ENCODE assay signal across 8 mouse cellular contexts in genomic region chr11:95833631-95834142, GRCm38 (mm10). TPM values are rescaled to one million over a fixed set of nuclear protein-coding genes. Genes with fewer than 3 reads are reported as not detected.
A peak's percentile ranks its signal among the peaks of the same experiment; 100 is the strongest.
DNase-seq lines count a peak whose midpoint lies in the region; ATAC-seq and TF ChIP-seq lines count a peak whose summit lies in the region.

No protein-coding gene starts in this region.

- peaks cover 65% of the 10 kb centered on the region for H3K27me3 ChIP-seq in heart, embryonic 13.5 days (replicated peaks)
- no peaks in the 10 kb centered on the region for H3K27me3 ChIP-seq in spleen, adult 2 months (ENCODE audit: control insufficient read depth, insufficient read depth, low read length)
- peaks cover 74% of the 10 kb centered on the region for H3K27me3 ChIP-seq in limb, embryonic 11.5 days (ENCODE audit: control insufficient read depth, insufficient read depth, low read length)

- WGBS in heart, embryonic 13.5 days, result 14% methylated on average over 18 of the region's 18 CpGs
- 18% methylated on average over 18 of the region's 18 CpGs for WGBS in spleen, adult 2 months
- 5% methylated on average over 18 of the region's 18 CpGs for WGBS in limb, embryonic 11.5 days

- H3K9me3 ChIP-seq in heart, embryonic 13.5 days, result no peaks in the 10 kb centered on the region
- H3K9me3 ChIP-seq in limb, embryonic 11.5 days (ENCODE audit: control insufficient read depth, low read length), result no peaks in the 10 kb centered on the region

- 0 out of 2 replicates have a peak overlapping the region, but pooled peaks have one; percentile 39 for H3K27ac ChIP-seq in heart, embryonic 13.5 days (replicated peaks)
- H3K27ac ChIP-seq in spleen, adult 2 months (ENCODE audit: insufficient read depth, low read length), result peak overlapping the region; percentile 90
- no peak overlapping the region for H3K27ac ChIP-seq in limb, embryonic 11.5 days (replicated peaks; ENCODE audit: low read depth, low read length)

- no peak for ATAC-seq in heart, embryonic 13.5 days (ENCODE audit: extremely low read depth, insufficient number of reproducible peaks, low FRiP score, low TSS enrichment)
- no peak for ATAC-seq in limb, embryonic 11.5 days (ENCODE audit: insufficient number of reproducible peaks, low FRiP score, low TSS enrichment, low read depth)

- peak overlapping the region; percentile 52; the same call in 1 of the 2 replicates for H3K9ac ChIP-seq in heart, embryonic 13.5 days
- no peak overlapping the region for H3K9ac ChIP-seq in limb, embryonic 11.5 days (ENCODE audit: low read length)

- no peak for TF ChIP-seq CTCF in spleen, adult 2 months (IDR thresholded peaks at IDR 0.05; ENCODE audit: extremely low read depth, insufficient read depth, insufficient read length, insufficient replicate concordance)

- peaks cover 78% of the 10 kb centered on the region for H3K4me1 ChIP-seq in heart, embryonic 13.5 days
- H3K4me1 ChIP-seq in spleen, adult 2 months (ENCODE audit: control insufficient read depth, insufficient read depth, insufficient read length), result peaks cover 70% of the 10 kb centered on the region
- H3K4me1 ChIP-seq in limb, embryonic 11.5 days (ENCODE audit: control insufficient read depth, insufficient read depth, low read length), result peaks cover 12% of the 10 kb centered on the region

- H3K4me2 ChIP-seq in heart, embryonic 13.5 days, result peak overlapping the region; percentile 52
- no peak overlapping the region for H3K4me2 ChIP-seq in limb, embryonic 11.5 days (ENCODE audit: low read depth, severe bottlenecking)

- intact Hi-C loops in heart, postnatal 14 days (cut with DNase I), result no loop called here

- no peak for TF ChIP-seq POLR2A in spleen, adult 2 months (IDR thresholded peaks at IDR 0.05; ENCODE audit: low read depth, low read length)

- peak overlapping the region; percentile 16; the same call in 1 of the 2 replicates for H3K4me3 ChIP-seq in heart, embryonic 13.5 days
- peak overlapping the region; percentile 25; the same call in 1 of the 2 replicates for H3K4me3 ChIP-seq in spleen, adult 2 months (ENCODE audit: extremely low read depth, insufficient read depth, insufficient read length)
- no peak overlapping the region for H3K4me3 ChIP-seq in limb, embryonic 11.5 days (ENCODE audit: low read depth, low read length)

- no peak for DNase-seq in heart, postnatal 14 days
- DNase-seq in spleen, adult 2 months (ENCODE audit: low read depth in 1 of 2, low spot score in 2 of 2), result peak; percentile 34 to 38
- DNase-seq in spleen, adult 12 weeks (ENCODE audit: low spot score), result no peak
- peak; percentile 34 for DNase-seq in limb, embryonic 11.5 days (ENCODE audit: low spot score)
- DNase-seq in thymus, postnatal 36 days, result peak; percentile 59 to 79
- no peak for DNase-seq in urinary bladder, postnatal 14 days (ENCODE audit: low spot score)
- DNase-seq in left cerebral cortex, adult 18-20 months (ENCODE audit: low spot score in 2 of 2), result no peak

- H3K36me3 ChIP-seq in heart, embryonic 13.5 days, result no peaks in the 10 kb centered on the region
- peaks cover 17% of the 10 kb centered on the region for H3K36me3 ChIP-seq in spleen, adult 2 months (ENCODE audit: control insufficient read depth, insufficient read depth, low read length)
- H3K36me3 ChIP-seq in limb, embryonic 11.5 days (ENCODE audit: control insufficient read depth, insufficient read depth, low read length), result no peaks in the 10 kb centered on the region

RNA-seq across cellular contexts. Expression of gene Gngt2, which starts 3.3 kb away (rescaled TPM):
- polyA plus RNA-seq in heart, embryonic 13.5 days (2015; fragmentation: Nextera tagmentation; extraction: Ambion mirVana), result 36.6 and 41.4 TPM in 2 replicates
- total RNA-seq in heart, postnatal 14 days (2021), result 10 to 100 TPM; 18.3 to 20.0 TPM
- polyA plus RNA-seq in spleen, adult 2 months (2012; rRNA removed), result 28.3 and 30.4 TPM in 2 replicates
- 8.1 and 9.8 TPM in 2 replicates for polyA plus RNA-seq in limb, embryonic 11.5 days (2014; fragmentation: Nextera tagmentation; extraction: Ambion mirVana)
- 1 to 10 TPM; 2.8 to 4.5 TPM for total RNA-seq in left cerebral cortex, adult 18-20 months (2021)

RNA-seq across cellular contexts. Expression of gene Abi3, which starts 8.6 kb away (rescaled TPM):
- polyA plus RNA-seq in heart, embryonic 13.5 days (2015; fragmentation: Nextera tagmentation; extraction: Ambion mirVana), result 17.0 and 17.3 TPM in 2 replicates
- 10 to 100 TPM; 20.7 to 21.0 TPM for total RNA-seq in heart, postnatal 14 days (2021)
- polyA plus RNA-seq in spleen, adult 2 months (2012; rRNA removed), result 166 and 238 TPM in 2 replicates
- 1.4 and 2.8 TPM in 2 replicates for polyA plus RNA-seq in limb, embryonic 11.5 days (2014; fragmentation: Nextera tagmentation; extraction: Ambion mirVana)
- total RNA-seq in left cerebral cortex, adult 18-20 months (2021), result 1 to 10 TPM; 7.3 to 8.0 TPM

RNA-seq across cellular contexts. Expression of gene Phospho1, which starts 9.4 kb away (rescaled TPM):
- polyA plus RNA-seq in heart, embryonic 13.5 days (2015; fragmentation: Nextera tagmentation; extraction: Ambion mirVana), result 1.8 and 2.2 TPM in 2 replicates
- total RNA-seq in heart, postnatal 14 days (2021), result 100 to 1,000 TPM; 172 to 179 TPM
- 34.5 and 42.5 TPM in 2 replicates for polyA plus RNA-seq in spleen, adult 2 months (2012; rRNA removed)
- 0.60 TPM in 1 of 2 replicates, not detected in the other for polyA plus RNA-seq in limb, embryonic 11.5 days (2014; fragmentation: Nextera tagmentation; extraction: Ambion mirVana)
- 10 to 100 TPM; 65.2 to 87.4 TPM for total RNA-seq in left cerebral cortex, adult 18-20 months (2021)

Comparison
In these comparisons a context has a peak if more than half of its experiments do, and no peak if none do; other contexts are left out.
1. DNase-seq: peak in spleen, adult 2 months (2 of 2), limb, embryonic 11.5 days (single experiment) and thymus, postnatal 36 days (2 of 2); none in heart, postnatal 14 days (0 of 2), spleen, adult 12 weeks (single experiment), urinary bladder, postnatal 14 days (single experiment) and left cerebral cortex, adult 18-20 months (0 of 2).
2. RNA of gene Phospho1, which starts 9.4 kb away (polyA plus RNA-seq): 34.5 to 42.5 TPM in spleen, adult 2 months; 1.8 to 2.2 TPM in heart, embryonic 13.5 days and 0.60 TPM in limb, embryonic 11.5 days; every median in the first group is over 10 times any median in the second.